Mouse (Mus musculus) kidney, embryonic 14.5 days (tissue): ENCODE data around the gene Pgam1. TPM values are rescaled to one million over a fixed set of nuclear protein-coding genes. Genes with fewer than 3 reads are reported as not detected.
"Not testable (repeated sequence)": the region's sequence is repeated elsewhere in the genome, so short reads cannot be mapped to it uniquely, and the experiment has no call there.

Source experiments
- ATAC-seq: fragments of 200-750 bp; cut with Nextera tagmentation; 2 replicates; pipeline ENCODE4 v1.8.0; 2017; ENCODE audit warnings: moderate number of reproducible peaks, mild to moderate bottlenecking, moderate TSS enrichment, moderate library complexity; ENCODE audit not compliant: low FRiP score, low TSS enrichment
- H3K27ac ChIP-seq: fragments of 300-500 bp; sonication (generic); 2 replicates; pipeline ENCODE4 v1.5.1; 2014; ENCODE audit warnings: low read depth, mild to moderate bottlenecking, low read length, moderate library complexity, mixed read lengths
- H3K27me3 ChIP-seq: fragments of 300-500 bp; sonication (generic); 2 replicates; pipeline ENCODE4 v1.6.1; 2014; ENCODE audit warnings: mild to moderate bottlenecking, low read length; ENCODE audit not compliant: control insufficient read depth, insufficient read depth
- H3K36me3 ChIP-seq: fragments of 300-500 bp; sonication (generic); 2 replicates; pipeline ENCODE4 v1.6.1; 2014; ENCODE audit warnings: low read length, mixed read lengths; ENCODE audit not compliant: control insufficient read depth, insufficient read depth
- H3K4me1 ChIP-seq: fragments of 300-500 bp; sonication (generic); 2 replicates; pipeline ENCODE4 v1.6.1; 2014; ENCODE audit warnings: low read length, mixed read lengths; ENCODE audit not compliant: control insufficient read depth, insufficient read depth
- H3K4me2 ChIP-seq: fragments of 300-500 bp; sonication (generic); replicated peaks from 2 replicates; pipeline ENCODE4 v1.6.1; 2014; ENCODE audit warnings: low read depth, mild to moderate bottlenecking, low read length
- H3K4me3 ChIP-seq: fragments of 300-500 bp; sonication (generic); 2 replicates; pipeline ENCODE4 v1.5.1; 2014; ENCODE audit warnings: mild to moderate bottlenecking, low read length
- H3K9ac ChIP-seq: fragments of 300-500 bp; sonication (generic); 2 replicates; pipeline ENCODE4 v1.6.1; 2014; ENCODE audit warnings: low read depth, mild to moderate bottlenecking, low read length, moderate library complexity
- H3K9me3 ChIP-seq: fragments of 300-500 bp; sonication (generic); 2 replicates; pipeline ENCODE4 v1.6.1; 2016; ENCODE audit warnings: low read length; ENCODE audit not compliant: control insufficient read depth
- WGBS: fragments of 180-500 bp; shearing (Covaris S2); extraction: QIAGEN DNeasy Blood & Tissue Kit; methylation state at CpG from one replicate; pipeline ENCODE4 v1.1.7; 2014; 5-methylcytosine and 5-hydroxymethylcytosine counted together
- polyA plus RNA-seq: library from polyadenylated mRNA; unstranded; fragments of >200 nt; fragmentation: Nextera tagmentation; extraction: Ambion mirVana; gene quantifications from 2 replicates; pipeline ENCODE4 v1.2.1, GENCODE M21; 2014

The Pgam1 gene
- polyA plus RNA-seq: 604 and 682 TPM in 2 replicates

- WGBS: 6% methylated on average over 48 of the region's 54 CpGs
- H3K4me1 ChIP-seq: peaks cover 17% of the 10 kb centered on the region
- peak; percentile 95 for ATAC-seq
- peak within 1 kb of the TSS; percentile 96 for H3K9ac ChIP-seq
- H3K27ac ChIP-seq: peak within 1 kb of the TSS; percentile 90
- peaks cover 22% of the 10 kb centered on the region for H3K36me3 ChIP-seq
- no peaks in the 10 kb centered on the region for H3K9me3 ChIP-seq
- no peaks in the 10 kb centered on the region for H3K27me3 ChIP-seq
- H3K4me3 ChIP-seq: peak within 1 kb of the TSS; percentile 98
- H3K4me2 ChIP-seq: peak within 1 kb of the TSS; percentile 90
These were observed at the start of gene Pgam1 for GRCm38 (mm10) chr19:41911178-41912073. Gene Pgam1, plus strand, starts transcription at chr19:41911923.

GRCm38 (mm10) chr19:41866707-41867106 is 45.0 kb upstream of the Pgam1 start:
- H3K27me3 ChIP-seq: no peaks in the 10 kb centered on the region
- 88% methylated on average over 8 of the region's 8 CpGs for WGBS
- no peak for ATAC-seq

GRCm38 (mm10) chr19:41869296-41869695 is 42.4 kb upstream of the Pgam1 start:
- 95% methylated on average over 5 of the region's 5 CpGs for WGBS
- no peak for ATAC-seq
- peaks cover 71% of the 10 kb centered on the region for H3K36me3 ChIP-seq

More at GRCm38 (mm10) chr19:41866707-41867106, 45.0 kb upstream of the Pgam1 start:
- no peaks in the 10 kb centered on the region for H3K4me1 ChIP-seq
- no peak overlapping the region for H3K4me2 ChIP-seq
- peaks cover 71% of the 10 kb centered on the region for H3K36me3 ChIP-seq
- no peak overlapping the region for H3K9ac ChIP-seq
- no peak overlapping the region for H3K27ac ChIP-seq
- H3K9me3 ChIP-seq: no peaks in the 10 kb centered on the region
- no peak overlapping the region for H3K4me3 ChIP-seq

GRCm38 (mm10) chr19:41869946-41870345 is 41.8 kb upstream of the Pgam1 start:
- H3K36me3 ChIP-seq: peaks cover 75% of the 10 kb centered on the region
- WGBS: 88% methylated on average over 5 of the region's 5 CpGs

More at GRCm38 (mm10) chr19:41869296-41869695, 42.4 kb upstream of the Pgam1 start:
- Histone ChIP-seq H3K9me3 (no peaks in the 10 kb centered on the region), H3K9ac (no peak overlapping the region), H3K4me1 (no peaks in the 10 kb centered on the region), H3K27me3 (no peaks in the 10 kb centered on the region), H3K4me2 (no peak overlapping the region), H3K27ac (no peak overlapping the region), H3K4me3 (no peak overlapping the region)

GRCm38 (mm10) chr19:41872285-41872684 is 39.4 kb upstream of the Pgam1 start:
- Histone ChIP-seq H3K4me2 (no peak overlapping the region), H3K9ac (no peak overlapping the region), H3K36me3 (peaks cover 73% of the 10 kb centered on the region), H3K4me1 (no peaks in the 10 kb centered on the region), H3K9me3 (no peaks in the 10 kb centered on the region), H3K27me3 (no peaks in the 10 kb centered on the region), H3K4me3 (no peak overlapping the region), H3K27ac (no peak overlapping the region)
- 92% methylated on average over 2 of the region's 2 CpGs for WGBS
- no peak for ATAC-seq

More at GRCm38 (mm10) chr19:41869946-41870345, 41.8 kb upstream of the Pgam1 start:
- not testable (repeated sequence) for H3K4me1 ChIP-seq, H3K9me3 ChIP-seq, H3K9ac ChIP-seq, H3K4me2 ChIP-seq, H3K27ac ChIP-seq, H3K27me3 ChIP-seq, ATAC-seq, H3K4me3 ChIP-seq

- no peak for ATAC-seq
- Histone ChIP-seq H3K9me3 (no peaks in the 10 kb centered on the region), H3K27me3 (no peaks in the 10 kb centered on the region), H3K9ac (no peak overlapping the region), H3K4me3 (no peak overlapping the region), H3K36me3 (peaks cover 68% of the 10 kb centered on the region), H3K4me1 (no peaks in the 10 kb centered on the region), H3K4me2 (no peak overlapping the region), H3K27ac (no peak overlapping the region)
- whole genome bisulfite sequencing: 93% methylated on average over 14 of the region's 14 CpGs
These were observed 37.4 kb upstream of the Pgam1 start for GRCm38 (mm10) chr19:41874356-41874755.

- WGBS: 93% methylated on average over 4 of the region's 4 CpGs
- Histone ChIP-seq H3K36me3 (peaks cover 71% of the 10 kb centered on the region), H3K4me1 (no peaks in the 10 kb centered on the region), H3K27me3 (no peaks in the 10 kb centered on the region), H3K9me3 (no peaks in the 10 kb centered on the region), H3K4me2 (no peak overlapping the region), H3K9ac (no peak overlapping the region), H3K4me3 (no peak overlapping the region), H3K27ac (no peak overlapping the region)
- ATAC-seq: no peak
These were observed 29.9 kb upstream of the Pgam1 start for GRCm38 (mm10) chr19:41881842-41882241.

- H3K36me3 ChIP-seq: peaks cover 76% of the 10 kb centered on the region
- ATAC-seq: no peak
- 96% methylated on average over 9 of the region's 9 CpGs for WGBS
These were observed 27.8 kb upstream of the Pgam1 start for GRCm38 (mm10) chr19:41883882-41884281.

GRCm38 (mm10) chr19:41888191-41888590 is 23.5 kb upstream of the Pgam1 start:
- H3K36me3 ChIP-seq: peaks cover 66% of the 10 kb centered on the region
- H3K4me1 ChIP-seq: no peaks in the 10 kb centered on the region
- no peaks in the 10 kb centered on the region for H3K27me3 ChIP-seq
- no peaks in the 10 kb centered on the region for H3K9me3 ChIP-seq
- ATAC-seq: no peak
- H3K4me2 ChIP-seq: no peak overlapping the region
- H3K4me3 ChIP-seq: no peak overlapping the region
- H3K27ac ChIP-seq: no peak overlapping the region
- H3K9ac ChIP-seq: no peak overlapping the region

More at GRCm38 (mm10) chr19:41883882-41884281, 27.8 kb upstream of the Pgam1 start:
- no peaks in the 10 kb centered on the region for H3K27me3 ChIP-seq
- no peaks in the 10 kb centered on the region for H3K9me3 ChIP-seq
- H3K4me1 ChIP-seq: no peaks in the 10 kb centered on the region
- H3K9ac ChIP-seq: no peak overlapping the region
- no peak overlapping the region for H3K27ac ChIP-seq
- no peak overlapping the region for H3K4me3 ChIP-seq
- no peak overlapping the region for H3K4me2 ChIP-seq
